Mouse (Mus musculus): Measurements from ENCODE around the gene Zfp366. TPM values are rescaled to one million over a fixed set of nuclear protein-coding genes. Genes with fewer than 3 reads are reported as not detected.

The Zfp366 gene
- polyA plus RNA-seq, 1 experiment from 2014 or later, result 0.64 TPM

GRCm38 (mm10) chr13:99244896-99245295 lies 60.3 kb downstream of the Zfp366 start:
- Histone ChIP-seq H3K4me1 (replicated peaks) (peaks cover 3% of the 10 kb centered on the region; the same call in 1 of the 2 replicates), H3K27me3 (no peaks in the 10 kb centered on the region), H3K36me3 (no peaks in the 10 kb centered on the region), H3K9me3 (no peaks in the 10 kb centered on the region), H3K4me3 (no peak overlapping the region), H3K9ac (no peak overlapping the region), H3K27ac (no peak overlapping the region), H3K4me2 (no peak overlapping the region)
- 46% methylated on average over 3 of the region's 3 CpGs for WGBS
- no peak for ATAC-seq (ENCODE audit: low FRiP score)

GRCm38 (mm10) chr13:99245916-99246460 lies 61.4 kb downstream of the Zfp366 start:
- Histone ChIP-seq H3K4me2 (no peak overlapping the region), H3K27me3 (no peaks in the 10 kb centered on the region), H3K9ac (no peak overlapping the region), H3K9me3 (no peaks in the 10 kb centered on the region), H3K36me3 (no peaks in the 10 kb centered on the region), H3K27ac (no peak overlapping the region), H3K4me3 (no peak overlapping the region), H3K4me1 (replicated peaks) (peaks cover 3% of the 10 kb centered on the region; the same call in 1 of the 2 replicates)
- no peak for ATAC-seq (ENCODE audit: low FRiP score)
- 88% methylated on average over 21 of the region's 21 CpGs for WGBS

DNA sequence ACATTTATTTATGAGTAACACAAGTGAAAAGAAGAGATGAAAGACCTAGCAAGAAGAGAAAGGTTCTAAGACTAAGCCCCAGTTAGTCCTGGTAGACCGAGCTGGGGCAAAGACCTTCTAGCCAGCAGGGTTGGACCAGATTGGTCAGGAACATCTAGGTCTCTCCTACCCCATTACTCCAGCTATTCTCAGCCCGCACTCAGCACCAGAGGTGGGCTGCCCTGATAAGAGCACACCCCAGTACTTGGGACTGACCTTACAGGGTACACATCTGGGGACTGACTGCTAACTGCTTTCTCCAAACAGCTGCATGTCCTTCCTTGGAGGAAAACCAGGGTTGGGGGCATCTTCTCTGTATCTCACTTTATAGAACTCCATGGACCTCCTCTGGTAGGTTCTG lies 66.2 kb downstream of the Zfp366 start:
- Histone ChIP-seq H3K9me3 (0 out of 2 replicates have a peak, but pooled peaks cover 4% of the 10 kb centered on the region), H3K4me3 (no peak overlapping the region), H3K36me3 (no peaks in the 10 kb centered on the region), H3K9ac (no peak overlapping the region), H3K27me3 (no peaks in the 10 kb centered on the region), H3K4me2 (no peak overlapping the region), H3K4me1 (replicated peaks) (no peaks in the 10 kb centered on the region), H3K27ac (no peak overlapping the region)
- ATAC-seq (ENCODE audit: low FRiP score), result no peak
- 96% methylated on average over 2 of the region's 2 CpGs for WGBS

DNA sequence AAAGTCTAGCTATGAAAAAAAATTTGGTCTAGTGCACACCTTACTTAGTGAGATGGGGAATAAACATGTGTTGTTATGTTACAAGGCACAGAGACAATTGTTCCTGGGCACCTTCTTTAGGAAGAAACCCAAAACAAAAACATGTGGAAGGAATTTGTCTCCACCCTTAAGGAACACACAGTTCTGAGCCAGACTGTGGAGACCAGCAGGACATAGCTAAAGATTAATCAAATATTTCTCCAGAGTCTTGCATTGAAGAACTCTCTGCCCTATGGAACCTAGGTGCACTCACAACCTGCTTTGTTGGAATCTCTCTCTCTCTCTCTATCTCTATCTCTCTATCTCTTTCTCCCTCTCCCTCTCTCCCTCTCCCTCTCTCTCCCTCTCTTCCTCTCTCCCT lies 69.6 kb downstream of the Zfp366 start:
- H3K4me3 ChIP-seq, result no peak overlapping the region
- H3K36me3 ChIP-seq, result no peaks in the 10 kb centered on the region
- H3K27me3 ChIP-seq, result no peaks in the 10 kb centered on the region
- H3K27ac ChIP-seq, result no peak overlapping the region
- no peak overlapping the region for H3K4me2 ChIP-seq
- ATAC-seq (ENCODE audit: low FRiP score), result no peak
- 0 out of 2 replicates have a peak, but pooled peaks cover 4% of the 10 kb centered on the region for H3K9me3 ChIP-seq
- no peaks in the 10 kb centered on the region for H3K4me1 ChIP-seq (replicated peaks)
- no peak overlapping the region for H3K9ac ChIP-seq

GRCm38 (mm10) chr13:99254781-99255180 lies 70.2 kb downstream of the Zfp366 start:
- no peak overlapping the region for H3K27ac ChIP-seq
- H3K27me3 ChIP-seq, result no peaks in the 10 kb centered on the region
- 35% methylated on average over 3 of the region's 3 CpGs for WGBS
- H3K9me3 ChIP-seq, result 0 out of 2 replicates have a peak, but pooled peaks cover 4% of the 10 kb centered on the region
- no peak overlapping the region for H3K4me2 ChIP-seq
- H3K4me1 ChIP-seq (replicated peaks), result no peaks in the 10 kb centered on the region
- no peaks in the 10 kb centered on the region for H3K36me3 ChIP-seq
- no peak overlapping the region for H3K4me3 ChIP-seq
- no peak overlapping the region for H3K9ac ChIP-seq
- ATAC-seq (ENCODE audit: low FRiP score), result no peak

DNA sequence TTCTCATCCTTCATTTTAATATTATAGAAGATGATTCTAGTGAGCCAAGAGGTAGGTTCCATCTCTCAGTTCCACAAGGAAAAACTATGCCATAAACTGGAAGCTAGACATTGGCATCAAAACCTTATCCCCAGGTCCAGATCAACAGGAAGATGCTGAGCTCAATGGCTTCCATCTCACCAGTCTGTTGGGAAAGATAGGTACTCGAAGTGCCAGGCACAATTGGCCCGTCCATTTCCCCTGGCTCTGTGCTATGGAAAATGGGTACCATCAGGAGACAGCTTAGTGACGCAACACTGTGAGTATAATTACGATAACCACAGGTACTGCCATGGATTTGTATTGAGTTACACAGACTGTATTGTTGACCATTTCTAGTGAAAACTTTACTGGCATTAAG lies 72.3 kb downstream of the Zfp366 start:
- Histone ChIP-seq H3K4me1 (replicated peaks) (no peaks in the 10 kb centered on the region), H3K4me3 (no peak overlapping the region), H3K9me3 (0 out of 2 replicates have a peak, but pooled peaks cover 4% of the 10 kb centered on the region), H3K4me2 (no peak overlapping the region), H3K36me3 (no peaks in the 10 kb centered on the region), H3K27me3 (no peaks in the 10 kb centered on the region), H3K9ac (no peak overlapping the region), H3K27ac (no peak overlapping the region)
- no peak for ATAC-seq (ENCODE audit: low FRiP score)
- WGBS, result 95% methylated on average over 4 of the region's 4 CpGs

DNA sequence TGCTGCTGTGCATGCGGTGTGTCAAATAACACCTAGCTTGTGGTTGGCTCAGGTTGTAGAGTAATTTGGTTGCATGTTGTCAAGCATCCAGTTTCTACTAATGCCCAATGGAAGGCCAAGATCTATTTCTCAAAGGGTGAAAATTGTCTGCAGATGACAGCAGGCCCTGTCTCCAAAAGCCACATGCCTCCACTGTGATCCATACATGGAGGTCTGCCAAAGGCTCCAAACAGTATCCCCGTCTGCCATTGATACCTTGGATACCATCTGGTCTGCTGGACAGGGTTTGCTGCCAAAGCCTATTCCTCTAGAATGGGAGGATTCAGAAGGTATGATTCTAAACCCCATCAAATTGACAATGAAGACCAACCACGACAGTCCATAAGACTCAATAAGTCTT lies 74.1 kb downstream of the Zfp366 start:
- no peaks in the 10 kb centered on the region for H3K36me3 ChIP-seq
- H3K9ac ChIP-seq, result no peak overlapping the region
- H3K27me3 ChIP-seq, result no peaks in the 10 kb centered on the region
- ATAC-seq (ENCODE audit: low FRiP score), result no peak
- no peak overlapping the region for H3K4me2 ChIP-seq
- no peak overlapping the region for H3K27ac ChIP-seq
- H3K4me1 ChIP-seq (replicated peaks), result no peaks in the 10 kb centered on the region
- no peaks in the 10 kb centered on the region for H3K9me3 ChIP-seq
- 91% methylated on average over 3 of the region's 3 CpGs for WGBS
- H3K4me3 ChIP-seq, result no peak overlapping the region

GRCm38 (mm10) chr13:99259502-99260174 lies 75.0 kb downstream of the Zfp366 start:
- 82% methylated on average over 15 of the region's 15 CpGs for WGBS
- H3K36me3 ChIP-seq, result no peaks in the 10 kb centered on the region
- H3K9ac ChIP-seq, result no peak overlapping the region
- no peak overlapping the region for H3K27ac ChIP-seq
- H3K27me3 ChIP-seq, result no peaks in the 10 kb centered on the region
- no peak overlapping the region for H3K4me3 ChIP-seq
- H3K9me3 ChIP-seq, result no peaks in the 10 kb centered on the region
- H3K4me2 ChIP-seq, result no peak overlapping the region
- no peaks in the 10 kb centered on the region for H3K4me1 ChIP-seq (replicated peaks)
- ATAC-seq (ENCODE audit: low FRiP score), result no peak

GRCm38 (mm10) chr13:99262406-99262805 lies 77.8 kb downstream of the Zfp366 start:
- 91% methylated on average over 1 of the region's 1 CpGs for WGBS
- no peak overlapping the region for H3K4me2 ChIP-seq
- no peak overlapping the region for H3K27ac ChIP-seq
- no peak for ATAC-seq (ENCODE audit: low FRiP score)
- no peak overlapping the region for H3K9ac ChIP-seq
- H3K27me3 ChIP-seq, result no peaks in the 10 kb centered on the region
- H3K36me3 ChIP-seq, result no peaks in the 10 kb centered on the region
- H3K4me1 ChIP-seq (replicated peaks), result no peaks in the 10 kb centered on the region
- H3K9me3 ChIP-seq, result no peaks in the 10 kb centered on the region
- no peak overlapping the region for H3K4me3 ChIP-seq

DNA sequence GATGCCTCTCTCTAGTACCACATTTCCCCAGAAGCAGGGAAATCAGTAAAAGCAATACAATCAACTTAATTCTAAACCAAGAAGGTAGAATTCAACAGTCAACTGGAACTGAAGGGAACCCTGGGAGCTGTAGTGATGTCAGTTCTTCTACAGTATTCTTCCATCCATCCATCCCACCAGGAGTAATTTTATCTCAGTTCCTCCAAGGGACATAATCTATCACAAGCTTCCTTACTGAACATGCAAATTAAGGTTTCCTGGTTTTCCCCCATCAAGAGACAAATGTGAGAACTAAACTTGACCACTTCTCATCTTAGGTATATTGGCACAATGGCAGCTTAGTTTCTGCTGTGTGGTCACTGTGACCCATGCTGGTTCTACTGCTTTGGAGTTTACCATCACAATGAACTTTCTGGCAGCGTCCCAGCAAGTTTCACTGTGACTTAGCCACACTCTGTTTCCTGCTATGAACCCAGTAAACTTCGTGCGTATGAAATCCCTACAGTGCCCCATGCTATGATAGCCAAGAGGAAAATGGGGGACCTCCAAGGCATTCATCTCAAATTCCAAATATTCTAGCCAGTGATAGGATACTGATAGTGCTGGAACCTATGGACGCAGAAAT lies 78.6 kb downstream of the Zfp366 start:
- no peak for ATAC-seq (ENCODE audit: low FRiP score)
- H3K27ac ChIP-seq, result no peak overlapping the region
- 71% methylated on average over 4 of the region's 4 CpGs for WGBS

DNA sequence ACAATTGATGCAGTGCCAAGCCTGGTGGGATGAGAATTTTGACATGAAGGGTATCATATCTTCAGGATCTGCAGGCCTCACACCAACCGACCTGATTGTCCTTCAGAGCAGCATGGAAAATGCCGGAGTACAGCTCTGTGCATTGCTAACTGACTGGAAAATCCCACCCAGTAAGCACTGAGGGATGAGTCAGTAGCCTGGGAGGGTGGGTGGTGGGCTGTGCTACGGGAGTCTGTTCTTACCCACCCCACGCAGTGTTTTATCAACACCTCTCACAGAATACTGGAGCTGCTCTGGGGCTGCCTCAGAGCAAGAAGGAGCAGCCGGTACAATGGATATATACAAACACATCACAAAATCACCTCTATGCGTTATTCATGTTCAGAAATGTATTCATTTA lies 79.9 kb downstream of the Zfp366 start:
- Histone ChIP-seq H3K9me3 (no peaks in the 10 kb centered on the region), H3K27me3 (no peaks in the 10 kb centered on the region), H3K4me3 (no peak overlapping the region), H3K36me3 (no peaks in the 10 kb centered on the region), H3K4me1 (replicated peaks) (no peaks in the 10 kb centered on the region), H3K9ac (no peak overlapping the region), H3K4me2 (no peak overlapping the region), H3K27ac (no peak overlapping the region)
- no peak for ATAC-seq (ENCODE audit: low FRiP score)
- 93% methylated on average over 6 of the region's 6 CpGs for WGBS

More for the DNA sequence above, 78.6 kb downstream of the Zfp366 start:
- Histone ChIP-seq H3K27me3 (no peaks in the 10 kb centered on the region), H3K36me3 (no peaks in the 10 kb centered on the region), H3K4me3 (no peak overlapping the region), H3K9me3 (no peaks in the 10 kb centered on the region), H3K4me1 (replicated peaks) (no peaks in the 10 kb centered on the region), H3K4me2 (no peak overlapping the region), H3K9ac (no peak overlapping the region)

DNA sequence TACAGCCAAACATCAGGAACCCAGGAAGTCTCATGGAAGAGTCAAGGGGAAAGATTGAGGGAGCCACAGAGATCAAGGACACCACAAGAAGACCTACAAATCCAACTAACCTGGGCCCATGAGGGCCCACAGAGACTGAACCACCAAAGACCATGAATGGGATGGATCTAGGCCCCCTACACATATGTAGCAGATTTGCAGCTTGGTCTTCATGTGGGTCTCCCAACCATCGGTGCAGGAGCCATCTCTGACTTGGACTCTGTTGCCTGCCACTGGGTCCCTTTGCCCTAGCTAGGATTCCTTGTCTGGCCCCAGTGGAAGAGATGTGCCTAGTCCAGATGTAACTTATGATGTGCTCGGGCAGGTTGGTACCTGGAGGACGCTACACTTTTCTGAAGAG lies 87.4 kb downstream of the Zfp366 start:
- H3K27me3 ChIP-seq, result no peaks in the 10 kb centered on the region
- H3K9ac ChIP-seq, result no peak overlapping the region
- WGBS, result 94% methylated on average over 3 of the region's 3 CpGs
- H3K4me1 ChIP-seq (replicated peaks), result no peaks in the 10 kb centered on the region
- no peak overlapping the region for H3K4me2 ChIP-seq
- no peak overlapping the region for H3K27ac ChIP-seq
- H3K9me3 ChIP-seq, result no peaks in the 10 kb centered on the region
- ATAC-seq (ENCODE audit: low FRiP score), result no peak
- H3K4me3 ChIP-seq, result no peak overlapping the region
- no peaks in the 10 kb centered on the region for H3K36me3 ChIP-seq

GRCm38 (mm10) chr13:99277521-99277920 lies 92.9 kb downstream of the Zfp366 start:
- H3K9ac ChIP-seq, result no peak overlapping the region
- ATAC-seq (ENCODE audit: low FRiP score), result no peak
- WGBS, result 96% methylated on average over 3 of the region's 3 CpGs

More at GRCm38 (mm10) chr13:99277521-99277920, 92.9 kb downstream of the Zfp366 start:
- Histone ChIP-seq H3K4me2 (no peak overlapping the region), H3K27ac (no peak overlapping the region), H3K9me3 (no peaks in the 10 kb centered on the region), H3K4me3 (no peak overlapping the region), H3K4me1 (replicated peaks) (no peaks in the 10 kb centered on the region; the same call in 1 of the 2 replicates), H3K27me3 (no peaks in the 10 kb centered on the region), H3K36me3 (no peaks in the 10 kb centered on the region)
